In the genomic region with DNA sequence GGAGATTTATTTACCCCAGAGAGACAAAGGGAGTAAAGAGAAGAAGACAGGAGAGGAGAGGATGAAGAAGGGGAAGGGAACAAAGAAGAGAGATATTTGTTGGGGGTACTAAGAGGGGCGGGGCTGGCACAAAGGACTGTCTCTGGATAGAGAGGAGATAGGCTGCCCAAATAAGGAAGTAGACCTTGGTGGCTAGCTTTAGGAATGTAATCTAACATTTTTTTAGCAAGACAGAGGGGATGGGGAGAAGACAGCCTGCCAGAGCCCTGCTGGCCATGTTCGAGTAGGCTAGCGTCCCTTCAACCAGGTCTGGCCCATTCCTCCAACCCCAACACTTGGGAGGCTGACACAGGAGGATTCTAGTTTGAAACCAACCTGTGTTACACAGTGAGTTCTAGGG, we compare ENCODE assay signal across 23 mouse cellular contexts. TPM values are rescaled to one million over a fixed set of nuclear protein-coding genes. Genes with fewer than 3 reads are reported as not detected.
DNase-seq lines count a peak whose midpoint lies in the region; ATAC-seq lines count a peak whose summit lies in the region.
"Had no signal": no experiment of that assay in that cellular context is flagged by ENCODE, and none has a peak within 500 bp of the region (broad histone marks: within the 10 kb centered on the region; RNA-seq: fewer than 3 reads in every experiment).

No protein-coding gene starts in this region.

- H3K27ac ChIP-seq in heart, embryonic 16.5 days (ENCODE audit: low read length): peak overlapping the region; percentile 37; the same call in 1 of the 2 replicates
- no peak overlapping the region for H3K27ac ChIP-seq in intestine, embryonic 15.5 days
- H3K27ac ChIP-seq: left cerebral cortex, adult 2 months; limb, embryonic 12.5 days; liver, embryonic 12.5 days; lung, embryonic 15.5 days; midbrain, embryonic 12.5 days; neural tube, embryonic 12.5 days had no signal

- no peak for ATAC-seq in heart, embryonic 16.5 days (replicated peaks; ENCODE audit: extremely low read depth, insufficient read depth, low FRiP score)
- ATAC-seq in intestine, embryonic 15.5 days: 0 out of 2 replicates have a peak, but pooled peaks have one; percentile 31
- ATAC-seq: forebrain, postnatal 0 days; liver, embryonic 12.5 days had no signal

- H3K9ac ChIP-seq in heart, embryonic 16.5 days (ENCODE audit: low read length): no peak overlapping the region
- no peak overlapping the region for H3K9ac ChIP-seq in intestine, embryonic 15.5 days
- H3K9ac ChIP-seq: forebrain, postnatal 0 days; limb, embryonic 12.5 days; liver, embryonic 12.5 days; lung, embryonic 15.5 days; midbrain, embryonic 12.5 days; neural tube, embryonic 12.5 days had no signal

- H3K4me3 ChIP-seq in heart, embryonic 16.5 days (ENCODE audit: low read length): no peak overlapping the region
- H3K4me3 ChIP-seq in intestine, embryonic 15.5 days (replicated peaks): no peak overlapping the region
- H3K4me3 ChIP-seq: left cerebral cortex, adult 2 months; limb, embryonic 12.5 days; liver, embryonic 12.5 days; lung, embryonic 15.5 days; midbrain, embryonic 12.5 days; neural tube, embryonic 12.5 days had no signal

- intact Hi-C loops in left cerebral cortex, postnatal 4 days (cut with DNase I): no loop called here
- intact Hi-C loops in left cerebral cortex, postnatal 36 days (cut with DNase I): no loop called here

- peaks cover 21% of the 10 kb centered on the region for H3K4me1 ChIP-seq in heart, embryonic 16.5 days (ENCODE audit: control insufficient read depth, insufficient read depth, low read length)
- H3K4me1 ChIP-seq in intestine, embryonic 15.5 days (replicated peaks): 0 out of 2 replicates have a peak, but pooled peaks cover 7% of the 10 kb centered on the region
- H3K4me1 ChIP-seq: midbrain, embryonic 12.5 days had no signal

- no peak overlapping the region for H3K4me2 ChIP-seq in heart, embryonic 16.5 days (ENCODE audit: low read depth, low read length)
- H3K4me2 ChIP-seq in intestine, embryonic 15.5 days (replicated peaks): no peak overlapping the region
- H3K4me2 ChIP-seq: limb, embryonic 12.5 days; liver, embryonic 12.5 days; lung, embryonic 15.5 days; midbrain, embryonic 12.5 days; neural tube, embryonic 12.5 days had no signal

- H3K9me3 ChIP-seq in heart, embryonic 16.5 days (replicated peaks; ENCODE audit: control insufficient read depth, low read length): no peaks in the 10 kb centered on the region
- no peaks in the 10 kb centered on the region for H3K9me3 ChIP-seq in intestine, embryonic 15.5 days
- H3K9me3 ChIP-seq: limb, embryonic 12.5 days; liver, embryonic 12.5 days; lung, embryonic 15.5 days; midbrain, embryonic 12.5 days; neural tube, embryonic 12.5 days had no signal

- WGBS in heart, embryonic 16.5 days: 37% methylated on average over 3 of the region's 3 CpGs
- WGBS in intestine, embryonic 15.5 days: 45% methylated on average over 3 of the region's 3 CpGs

- DNase-seq in adrenal gland, adult 2 months: peak; percentile 49
- DNase-seq in adrenal gland, adult 8-10 months: no peak
- DNase-seq in heart, adult 18-20 months: no peak
- peak; percentile 10 for DNase-seq in A20 (ENCODE audit: low read depth, low spot score)
- DNase-seq in left cerebral cortex, postnatal 4 days: no peak
- DNase-seq in left cerebral cortex, postnatal 36 days (ENCODE audit: low spot score in 2 of 2): no peak
- DNase-seq: adrenal gland, postnatal 10 days; cerebellum, adult 9-11 months; embryo, embryonic 11 days; forebrain, postnatal 0 days; gastrocnemius, postnatal 36 days; kidney, postnatal 36 days; right cerebral cortex, postnatal 25 days; thymus, postnatal 14 days had no signal

- no peaks in the 10 kb centered on the region for H3K27me3 ChIP-seq in heart, embryonic 16.5 days (ENCODE audit: control insufficient read depth, insufficient read depth, low read length)
- H3K27me3 ChIP-seq in intestine, embryonic 15.5 days (replicated peaks): no peaks in the 10 kb centered on the region
- H3K27me3 ChIP-seq: CH12.LX; limb, embryonic 12.5 days; liver, embryonic 12.5 days; lung, embryonic 15.5 days; midbrain, embryonic 12.5 days; neural tube, embryonic 12.5 days had no signal

- peaks cover 6% of the 10 kb centered on the region; the same call in 1 of the 2 replicates for H3K36me3 ChIP-seq in heart, embryonic 16.5 days (ENCODE audit: control insufficient read depth, insufficient read depth)
- 0 out of 2 replicates have a peak, but pooled peaks cover 1% of the 10 kb centered on the region for H3K36me3 ChIP-seq in intestine, embryonic 15.5 days

RNA-seq across cellular contexts. Expression of a gene that starts 12.8 kb away (rescaled TPM):
- 10 to 100 TPM; 17.4 to 24.6 TPM for total RNA-seq in adrenal gland, adult 2 months (2021)
- polyA plus RNA-seq in adrenal gland, adult 2 months (2012; rRNA removed): 24.5 and 27.7 TPM in 2 replicates
- 10 to 100 TPM; 21.6 to 37.0 (median 26.7) TPM for total RNA-seq in adrenal gland, adult 8-10 months (2022)
- polyA plus RNA-seq in heart, embryonic 16.5 days (2015; fragmentation: Nextera tagmentation; extraction: Ambion mirVana): 17.6 and 18.8 TPM in 2 replicates
- total RNA-seq in heart, adult 18-20 months (2021): 10 to 100 TPM; 10.1 to 11.6 TPM
- 20.7 and 21.4 TPM in 2 replicates for polyA plus RNA-seq in intestine, embryonic 15.5 days (2015; fragmentation: Nextera tagmentation; extraction: Ambion mirVana)
- 10 to 100 TPM; 22.2 to 23.9 TPM for total RNA-seq in left cerebral cortex, postnatal 4 days (2021)
- 10 to 100 TPM; 18.3 to 18.6 TPM for total RNA-seq in left cerebral cortex, postnatal 36 days (2021)

RNA-seq across cellular contexts. Expression of a gene that starts 14.0 kb away (rescaled TPM):
- total RNA-seq in adrenal gland, adult 2 months (2021): 100 to 1,000 TPM; 108 to 115 TPM
- 85.2 and 87.2 TPM in 2 replicates for polyA plus RNA-seq in adrenal gland, adult 2 months (2012; rRNA removed)
- total RNA-seq in adrenal gland, adult 8-10 months (2022): 100 to 1,000 TPM; 103 to 132 (median 122) TPM
- 126 and 130 TPM in 2 replicates for polyA plus RNA-seq in heart, embryonic 16.5 days (2015; fragmentation: Nextera tagmentation; extraction: Ambion mirVana)
- total RNA-seq in heart, adult 18-20 months (2021): 10 to 100 TPM; 86.6 to 89.7 TPM
- 114 and 118 TPM in 2 replicates for polyA plus RNA-seq in intestine, embryonic 15.5 days (2015; fragmentation: Nextera tagmentation; extraction: Ambion mirVana)
- total RNA-seq in left cerebral cortex, postnatal 4 days (2021): 100 to 1,000 TPM; 304 to 313 TPM
- total RNA-seq in left cerebral cortex, postnatal 36 days (2021): 100 to 1,000 TPM; 175 to 195 TPM

RNA-seq across cellular contexts. Expression of a gene that starts 59.4 kb away (rescaled TPM):
- total RNA-seq in adrenal gland, adult 2 months (2021): 1 to 10 TPM in 1 of 2 experiments, under 1 TPM in 1; 0.90 to 1.6 TPM
- 1.7 and 2.8 TPM in 2 replicates for polyA plus RNA-seq in adrenal gland, adult 2 months (2012; rRNA removed)
- 1 to 10 TPM; 1.1 to 2.4 (median 1.5) TPM for total RNA-seq in adrenal gland, adult 8-10 months (2022)
- polyA plus RNA-seq in heart, embryonic 16.5 days (2015; fragmentation: Nextera tagmentation; extraction: Ambion mirVana): 1.1 and 1.2 TPM in 2 replicates
- total RNA-seq in heart, adult 18-20 months (2021): under 1 TPM; 0.69 TPM
- 1.1 and 1.7 TPM in 2 replicates for polyA plus RNA-seq in intestine, embryonic 15.5 days (2015; fragmentation: Nextera tagmentation; extraction: Ambion mirVana)
- under 1 TPM; 0.42 to 0.82 TPM for total RNA-seq in left cerebral cortex, postnatal 4 days (2021)
- total RNA-seq in left cerebral cortex, postnatal 36 days (2021): under 1 TPM; 0.62 to 0.68 TPM

Comparison
In these comparisons a context has a peak if more than half of its experiments do, and no peak if none do; other contexts are left out.
1. DNase-seq: peak in adrenal gland, adult 2 months (single experiment) and A20 (single experiment); none in adrenal gland, adult 8-10 months (single experiment), heart, adult 18-20 months (0 of 2), left cerebral cortex, postnatal 4 days (single experiment) and left cerebral cortex, postnatal 36 days (0 of 2).